Mouse (Mus musculus): ENCODE data around the gene Gsx2. TPM values are rescaled to one million over a fixed set of nuclear protein-coding genes. Genes with fewer than 3 reads are reported as not detected.

The Gsx2 gene
- polyA plus RNA-seq, 1 experiment from 2014 or later = 12.2 TPM

- Histone ChIP-seq H3K4me1 (peaks cover 31% of the 10 kb centered on the region), H3K27me3 (replicated peaks) (peaks cover 57% of the 10 kb centered on the region), H3K9me3 (no peaks in the 10 kb centered on the region), H3K36me3 (no peaks in the 10 kb centered on the region), H3K27ac (no peak overlapping the region), H3K4me3 (peak overlapping the region; percentile 41), H3K4me2 (replicated peaks) (peak overlapping the region; percentile 84), H3K9ac (0 out of 2 replicates have a peak overlapping the region, but pooled peaks have one; percentile 33)
- ATAC-seq (ENCODE audit: low FRiP score, low read depth) = no peak; the same call in 1 of the 2 replicates
- WGBS = under 1% methylated on average over 30 of the region's 30 CpGs
Observed at GRCm38 (mm10) chr5:75067125-75067756, 8.2 kb upstream of the Gsx2 start.

GRCm38 (mm10) chr5:75070132-75070531 lies 5.3 kb upstream of the Gsx2 start:
- H3K4me3 ChIP-seq = no peak overlapping the region
- peak; percentile 65 for ATAC-seq (ENCODE audit: low FRiP score, low read depth)
- H3K4me1 ChIP-seq = peaks cover 59% of the 10 kb centered on the region
- no peak overlapping the region for H3K27ac ChIP-seq
- H3K4me2 ChIP-seq (replicated peaks) = peak overlapping the region; percentile 37
- H3K27me3 ChIP-seq (replicated peaks) = peaks cover 86% of the 10 kb centered on the region
- no peaks in the 10 kb centered on the region for H3K9me3 ChIP-seq
- WGBS = 0% methylated on average over 13 of the region's 13 CpGs
- no peaks in the 10 kb centered on the region for H3K36me3 ChIP-seq
- no peak overlapping the region for H3K9ac ChIP-seq

GRCm38 (mm10) chr5:75070656-75071375 lies 4.6 kb upstream of the Gsx2 start:
- H3K4me3 ChIP-seq = no peak overlapping the region
- H3K36me3 ChIP-seq = no peaks in the 10 kb centered on the region
- H3K27me3 ChIP-seq (replicated peaks) = peaks cover 90% of the 10 kb centered on the region
- WGBS = under 1% methylated on average over 23 of the region's 23 CpGs
- peaks cover 65% of the 10 kb centered on the region for H3K4me1 ChIP-seq
- H3K9me3 ChIP-seq = no peaks in the 10 kb centered on the region
- peak overlapping the region; percentile 37 for H3K4me2 ChIP-seq (replicated peaks)
- ATAC-seq (ENCODE audit: low FRiP score, low read depth) = peak; percentile 31; the same call in 1 of the 2 replicates
- no peak overlapping the region for H3K27ac ChIP-seq
- no peak overlapping the region for H3K9ac ChIP-seq

- H3K27me3 ChIP-seq (replicated peaks) = peaks cover 91% of the 10 kb centered on the region
Observed at GRCm38 (mm10) chr5:75071951-75072350, 3.5 kb upstream of the Gsx2 start.

GRCm38 (mm10) chr5:75072532-75072931 lies 2.9 kb upstream of the Gsx2 start:
- Histone ChIP-seq H3K27ac (no peak overlapping the region), H3K27me3 (replicated peaks) (peaks cover 91% of the 10 kb centered on the region), H3K9me3 (no peaks in the 10 kb centered on the region), H3K4me3 (no peak overlapping the region), H3K9ac (no peak overlapping the region), H3K4me2 (replicated peaks) (peak overlapping the region; percentile 10; the same call in 1 of the 2 replicates), H3K36me3 (no peaks in the 10 kb centered on the region), H3K4me1 (peaks cover 66% of the 10 kb centered on the region)
- ATAC-seq (ENCODE audit: low FRiP score, low read depth) = no peak
- 2% methylated on average over 4 of the region's 4 CpGs for WGBS

More at GRCm38 (mm10) chr5:75071951-75072350, 3.5 kb upstream of the Gsx2 start:
- peaks cover 72% of the 10 kb centered on the region for H3K4me1 ChIP-seq
- no peak overlapping the region for H3K27ac ChIP-seq
- H3K36me3 ChIP-seq = no peaks in the 10 kb centered on the region
- no peak for ATAC-seq (ENCODE audit: low FRiP score, low read depth)
- no peak overlapping the region for H3K9ac ChIP-seq
- under 1% methylated on average over 10 of the region's 10 CpGs for WGBS
- H3K9me3 ChIP-seq = no peaks in the 10 kb centered on the region
- peak overlapping the region; percentile 10; the same call in 1 of the 2 replicates for H3K4me2 ChIP-seq (replicated peaks)
- H3K4me3 ChIP-seq = no peak overlapping the region

GRCm38 (mm10) chr5:75073167-75073566 lies 2.2 kb upstream of the Gsx2 start:
- Histone ChIP-seq H3K36me3 (no peaks in the 10 kb centered on the region), H3K27ac (no peak overlapping the region), H3K4me3 (no peak overlapping the region), H3K4me2 (replicated peaks) (no peak overlapping the region), H3K27me3 (replicated peaks) (peaks cover 89% of the 10 kb centered on the region), H3K9ac (no peak overlapping the region), H3K4me1 (peaks cover 66% of the 10 kb centered on the region), H3K9me3 (no peaks in the 10 kb centered on the region)
- ATAC-seq (ENCODE audit: low FRiP score, low read depth) = no peak
- WGBS = 24% methylated on average over 1 of the region's 1 CpGs

- no peak for ATAC-seq (ENCODE audit: low FRiP score, low read depth)
- Histone ChIP-seq H3K4me3 (no peak overlapping the region), H3K4me2 (replicated peaks) (no peak overlapping the region), H3K27ac (no peak overlapping the region), H3K36me3 (no peaks in the 10 kb centered on the region), H3K27me3 (replicated peaks) (peaks cover 89% of the 10 kb centered on the region), H3K9me3 (no peaks in the 10 kb centered on the region), H3K4me1 (peaks cover 66% of the 10 kb centered on the region), H3K9ac (no peak overlapping the region)
- 9% methylated on average over 3 of the region's 3 CpGs for WGBS
Observed at GRCm38 (mm10) chr5:75073684-75074083, 1.7 kb upstream of the Gsx2 start.

GRCm38 (mm10) chr5:75074132-75074531 lies 1.3 kb upstream of the Gsx2 start:
- Histone ChIP-seq H3K4me2 (replicated peaks) (no peak overlapping the region), H3K9ac (no peak overlapping the region), H3K27me3 (replicated peaks) (peaks cover 89% of the 10 kb centered on the region), H3K36me3 (no peaks in the 10 kb centered on the region), H3K27ac (no peak overlapping the region), H3K4me1 (peaks cover 66% of the 10 kb centered on the region), H3K4me3 (no peak overlapping the region), H3K9me3 (no peaks in the 10 kb centered on the region)
- ATAC-seq (ENCODE audit: low FRiP score, low read depth) = no peak
- WGBS = 0% methylated on average over 4 of the region's 4 CpGs

- peaks cover 90% of the 10 kb centered on the region for H3K27me3 ChIP-seq (replicated peaks)
- no peaks in the 10 kb centered on the region for H3K9me3 ChIP-seq
- no peaks in the 10 kb centered on the region for H3K36me3 ChIP-seq
- ATAC-seq (ENCODE audit: low FRiP score, low read depth) = no peak
- peaks cover 67% of the 10 kb centered on the region for H3K4me1 ChIP-seq
- H3K9ac ChIP-seq = no peak overlapping the region
- WGBS = 6% methylated on average over 15 of the region's 15 CpGs
- peak overlapping the region; percentile 65 for H3K4me2 ChIP-seq (replicated peaks)
- peak overlapping the region; percentile 39; the same call in 1 of the 2 replicates for H3K4me3 ChIP-seq
- no peak overlapping the region for H3K27ac ChIP-seq
Observed at GRCm38 (mm10) chr5:75074537-75075382, 641 bp upstream of the Gsx2 start.

- Histone ChIP-seq H3K36me3 (no peaks in the 10 kb centered on the region), H3K9me3 (no peaks in the 10 kb centered on the region), H3K9ac (peak overlapping the region; percentile 56), H3K27ac (no peak overlapping the region), H3K27me3 (replicated peaks) (peaks cover 94% of the 10 kb centered on the region), H3K4me1 (peaks cover 57% of the 10 kb centered on the region), H3K4me2 (replicated peaks) (peak overlapping the region; percentile 65), H3K4me3 (peak overlapping the region; percentile 39)
- WGBS = under 1% methylated on average over 17 of the region's 17 CpGs
- ATAC-seq (ENCODE audit: low FRiP score, low read depth) = no peak
Observed at GRCm38 (mm10) chr5:75076326-75077050, 1.1 kb downstream of the Gsx2 start.

- Histone ChIP-seq H3K27me3 (replicated peaks) (peaks cover 95% of the 10 kb centered on the region), H3K4me1 (peaks cover 55% of the 10 kb centered on the region), H3K4me2 (replicated peaks) (peak overlapping the region; percentile 65), H3K36me3 (no peaks in the 10 kb centered on the region), H3K9me3 (no peaks in the 10 kb centered on the region), H3K9ac (no peak overlapping the region), H3K4me3 (peak overlapping the region; percentile 39; the same call in 1 of the 2 replicates), H3K27ac (no peak overlapping the region)
- no peak for ATAC-seq (ENCODE audit: low FRiP score, low read depth)
- under 1% methylated on average over 19 of the region's 19 CpGs for WGBS
Observed at GRCm38 (mm10) chr5:75077051-75077380, 1.6 kb downstream of the Gsx2 start.
